Mouse (Mus musculus) neutrophil, adult 83 days (primary cell): Measurements from ENCODE around the gene Rbms1. TPM values are rescaled to one million over a fixed set of nuclear protein-coding genes. Genes with fewer than 3 reads are reported as not detected.

Experiments
- total RNA-seq, 2 experiments: library from RNA; stranded (reverse); gene quantifications; one replicate each; pipeline ENCODE4 v1.2.4; 2023

Rbms1 gene
- total RNA-seq: 100 to 1,000 TPM; 139 to 148 TPM

DNA sequence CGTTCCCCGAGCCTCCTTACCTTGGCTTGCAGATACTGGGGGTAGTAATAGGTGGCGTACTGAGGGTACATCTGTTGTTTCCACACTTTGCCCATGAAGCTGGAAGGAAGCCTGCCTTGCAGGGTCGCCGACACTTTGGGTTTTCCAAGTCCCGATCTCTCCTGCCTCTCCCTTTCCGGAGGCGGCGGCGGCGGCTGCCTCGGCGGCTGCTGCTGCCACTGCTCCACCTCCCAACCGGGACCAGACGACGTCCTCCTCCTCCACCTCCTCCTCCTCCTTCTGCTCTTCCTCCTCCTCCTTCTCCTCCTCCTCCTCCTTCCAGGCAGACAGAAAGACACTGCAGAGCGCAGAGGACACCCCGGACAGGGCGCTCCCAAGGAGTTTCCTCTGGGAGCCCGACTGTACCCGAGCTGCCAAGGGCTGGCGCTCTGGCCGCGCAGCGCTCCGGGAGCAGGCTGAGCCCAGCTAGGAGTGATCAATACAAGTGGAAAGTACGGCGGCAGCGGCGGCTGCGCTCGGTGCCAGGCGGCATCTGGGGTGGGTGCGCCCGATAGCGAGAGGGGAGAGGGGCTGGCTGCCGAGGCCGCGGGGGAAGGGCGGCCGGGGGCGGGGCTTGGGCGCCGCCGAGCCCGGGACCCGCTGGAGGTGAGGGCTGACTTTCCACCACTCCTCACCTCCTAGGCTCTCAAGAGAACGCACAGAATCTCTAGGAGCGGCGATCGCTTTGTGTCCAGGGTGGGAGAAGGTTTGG, at the start of gene Rbms1:
Gene Rbms1, minus strand, starts transcription at position 522 of the 751 bp plus-strand sequence.

DNA sequence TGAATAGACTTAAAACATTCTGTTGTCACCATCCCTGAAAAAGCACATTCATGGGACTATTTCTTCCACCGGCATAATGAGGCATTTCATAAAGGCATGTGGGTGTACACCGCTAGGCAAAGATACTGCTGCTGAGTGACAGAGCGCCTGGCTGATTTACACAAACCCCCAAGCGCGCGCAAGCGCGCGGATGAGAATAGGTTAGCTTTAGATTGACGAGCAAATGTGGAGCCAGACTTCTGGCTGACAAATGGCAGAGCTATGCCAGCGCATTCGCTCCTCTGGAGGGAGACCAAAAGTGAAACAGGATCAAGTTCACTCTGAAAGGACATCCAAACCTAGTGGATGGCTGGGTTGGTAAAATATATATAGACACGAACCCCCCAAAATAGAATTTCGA, 240.5 kb downstream of the Rbms1 start, which contains the start of gene Itgb6:
Gene Itgb6, minus strand, starts transcription at position 130 of the 400 bp plus-strand sequence.

Other genes starting within 250 kb of the Rbms1 start
- gene Itgb6, start 240.5 kb downstream of the Rbms1 start, total RNA-seq: not detected